Mouse (Mus musculus) midbrain, embryonic 10.5 days (tissue): ENCODE results near the gene Cox4i1. TPM values are rescaled to one million over a fixed set of nuclear protein-coding genes. Genes with fewer than 3 reads are reported as not detected.

Source experiments
- DNase-seq: peaks from one replicate; pipeline ENCODE4 v3.0.0-alpha.2; 2017; ENCODE audit warnings: low spot score
- H3K27ac ChIP-seq: fragments of 300-500 bp; sonication (generic); replicated peaks from 2 replicates; pipeline ENCODE4 v1.5.1; 2016; ENCODE audit warnings: mild to moderate bottlenecking
- H3K27me3 ChIP-seq: fragments of 300-500 bp; sonication (generic); 2 replicates; pipeline ENCODE4 v1.6.1; 2016; ENCODE audit warnings: low read depth, mild to moderate bottlenecking; ENCODE audit not compliant: poor library complexity, severe bottlenecking
- H3K36me3 ChIP-seq: fragments of 300-500 bp; sonication (generic); 2 replicates; pipeline ENCODE4 v1.6.1; 2016; ENCODE audit warnings: mild to moderate bottlenecking, moderate library complexity
- H3K4me1 ChIP-seq: fragments of 300-500 bp; sonication (generic); 2 replicates; pipeline ENCODE4 v1.6.1; 2016
- H3K4me3 ChIP-seq: fragments of 300-500 bp; sonication (generic); 2 replicates; pipeline ENCODE4 v1.5.1; 2016; ENCODE audit warnings: mild to moderate bottlenecking, moderate library complexity
- H3K9me3 ChIP-seq: fragments of 300-500 bp; sonication (generic); replicated peaks from 2 replicates; pipeline ENCODE4 v1.6.1; 2016; ENCODE audit warnings: mild to moderate bottlenecking
- WGBS: fragments of 180-500 bp; shearing (Covaris S2); methylation state at CpG from one replicate; pipeline ENCODE4 v1.1.7; 2016; 5-methylcytosine and 5-hydroxymethylcytosine counted together
- polyA plus RNA-seq: library from polyadenylated mRNA; unstranded; fragments of >200 nt; fragmentation: Nextera tagmentation; extraction: Ambion mirVana; gene quantifications from 2 replicates; pipeline ENCODE4 v1.2.1, GENCODE M21; 2016

The Cox4i1 gene
- polyA plus RNA-seq: 948 and 963 TPM in 2 replicates

GRCm38 (mm10) chr8:120667561-120668373, at the start of gene Cox4i1, which contains the start of gene Gm27021:
Gene Cox4i1 (plus strand): TSS chr8:120668222.
Gene Gm27021 (minus strand): TSS chr8:120668079.
- H3K27me3 ChIP-seq: no peaks in the 10 kb centered on the region
- peaks cover 71% of the 10 kb centered on the region for H3K4me1 ChIP-seq
- H3K36me3 ChIP-seq: peaks cover 59% of the 10 kb centered on the region
- H3K9me3 ChIP-seq: no peaks in the 10 kb centered on the region
- peak within 1 kb of the TSS; percentile 98 for H3K4me3 ChIP-seq
- peak within 1 kb of the TSS; percentile 92 for H3K27ac ChIP-seq
- under 1% methylated on average over 102 of the region's 105 CpGs for WGBS
- DNase-seq: peak; percentile 97

GRCm38 (mm10) chr8:120619235-120620180, 48.5 kb upstream of the Cox4i1 start:
- Histone ChIP-seq H3K27ac (peak overlapping the region; percentile 76), H3K9me3 (no peaks in the 10 kb centered on the region), H3K4me3 (no peak overlapping the region), H3K36me3 (no peaks in the 10 kb centered on the region), H3K27me3 (0 out of 2 replicates have a peak, but pooled peaks cover 3% of the 10 kb centered on the region), H3K4me1 (peaks cover 80% of the 10 kb centered on the region)
- no peak for DNase-seq
- WGBS: 77% methylated on average over 11 of the region's 11 CpGs

- Histone ChIP-seq H3K27ac (peak overlapping the region; percentile 76), H3K4me1 (peaks cover 84% of the 10 kb centered on the region)
- WGBS: 43% methylated on average over 7 of the region's 7 CpGs
Measured at GRCm38 (mm10) chr8:120620441-120620840, 47.6 kb upstream of the Cox4i1 start.

GRCm38 (mm10) chr8:120622161-120622560, 45.9 kb upstream of the Cox4i1 start:
- peak overlapping the region; percentile 81 for H3K27ac ChIP-seq
- no peaks in the 10 kb centered on the region for H3K36me3 ChIP-seq
- 0 out of 2 replicates have a peak, but pooled peaks cover 3% of the 10 kb centered on the region for H3K27me3 ChIP-seq
- peaks cover 67% of the 10 kb centered on the region for H3K4me1 ChIP-seq
- H3K4me3 ChIP-seq: no peak overlapping the region
- 62% methylated on average over 14 of the region's 14 CpGs for WGBS
- no peaks in the 10 kb centered on the region for H3K9me3 ChIP-seq
- DNase-seq: no peak

More at GRCm38 (mm10) chr8:120620441-120620840, 47.6 kb upstream of the Cox4i1 start:
- 0 out of 2 replicates have a peak, but pooled peaks cover 3% of the 10 kb centered on the region for H3K27me3 ChIP-seq
- H3K9me3 ChIP-seq: no peaks in the 10 kb centered on the region
- H3K4me3 ChIP-seq: no peak overlapping the region
- H3K36me3 ChIP-seq: no peaks in the 10 kb centered on the region
- no peak for DNase-seq

GRCm38 (mm10) chr8:120623608-120624007, 44.4 kb upstream of the Cox4i1 start:
- H3K4me1 ChIP-seq: peaks cover 52% of the 10 kb centered on the region
- peak overlapping the region; percentile 68 for H3K27ac ChIP-seq
- H3K27me3 ChIP-seq: peaks cover 9% of the 10 kb centered on the region; the same call in 1 of the 2 replicates
- no peaks in the 10 kb centered on the region for H3K36me3 ChIP-seq
- no peaks in the 10 kb centered on the region for H3K9me3 ChIP-seq
- no peak for DNase-seq
- WGBS: 5% methylated on average over 2 of the region's 2 CpGs
- H3K4me3 ChIP-seq: 0 out of 2 replicates have a peak overlapping the region, but pooled peaks have one; percentile 0

- H3K4me1 ChIP-seq: peaks cover 45% of the 10 kb centered on the region
- H3K9me3 ChIP-seq: no peaks in the 10 kb centered on the region
- H3K27me3 ChIP-seq: peaks cover 27% of the 10 kb centered on the region
- H3K4me3 ChIP-seq: no peak overlapping the region
- no peak overlapping the region for H3K27ac ChIP-seq
- DNase-seq: no peak
- H3K36me3 ChIP-seq: no peaks in the 10 kb centered on the region
- WGBS: 71% methylated on average over 11 of the region's 11 CpGs
Measured at GRCm38 (mm10) chr8:120626461-120626860, 41.6 kb upstream of the Cox4i1 start.

GRCm38 (mm10) chr8:120627298-120627697, 40.7 kb upstream of the Cox4i1 start:
- Histone ChIP-seq H3K36me3 (no peaks in the 10 kb centered on the region), H3K4me1 (peaks cover 38% of the 10 kb centered on the region), H3K4me3 (no peak overlapping the region), H3K27me3 (peaks cover 35% of the 10 kb centered on the region), H3K27ac (no peak overlapping the region), H3K9me3 (no peaks in the 10 kb centered on the region)
- WGBS: 85% methylated on average over 5 of the region's 5 CpGs
- no peak for DNase-seq

- Histone ChIP-seq H3K27ac (no peak overlapping the region), H3K27me3 (peaks cover 63% of the 10 kb centered on the region), H3K36me3 (no peaks in the 10 kb centered on the region), H3K9me3 (peaks cover 5% of the 10 kb centered on the region; the same call in 1 of the 2 replicates), H3K4me3 (no peak overlapping the region), H3K4me1 (peaks cover 36% of the 10 kb centered on the region)
- no peak for DNase-seq
- 52% methylated on average over 5 of the region's 5 CpGs for WGBS
Measured at GRCm38 (mm10) chr8:120630031-120630430, 38.0 kb upstream of the Cox4i1 start.

GRCm38 (mm10) chr8:120630848-120631247, 37.2 kb upstream of the Cox4i1 start:
- peaks cover 5% of the 10 kb centered on the region; the same call in 1 of the 2 replicates for H3K9me3 ChIP-seq
- H3K27me3 ChIP-seq: peaks cover 71% of the 10 kb centered on the region
- no peak overlapping the region for H3K27ac ChIP-seq
- 55% methylated on average over 6 of the region's 6 CpGs for WGBS
- no peak overlapping the region for H3K4me3 ChIP-seq
- H3K36me3 ChIP-seq: no peaks in the 10 kb centered on the region
- peaks cover 36% of the 10 kb centered on the region for H3K4me1 ChIP-seq
- DNase-seq: no peak

- H3K4me3 ChIP-seq: no peak overlapping the region
- peaks cover 36% of the 10 kb centered on the region for H3K4me1 ChIP-seq
- DNase-seq: no peak
- H3K27ac ChIP-seq: no peak overlapping the region
- H3K27me3 ChIP-seq: peaks cover 79% of the 10 kb centered on the region
- peaks cover 5% of the 10 kb centered on the region; the same call in 1 of the 2 replicates for H3K9me3 ChIP-seq
- WGBS: 77% methylated on average over 21 of the region's 21 CpGs
- H3K36me3 ChIP-seq: no peaks in the 10 kb centered on the region
Measured at GRCm38 (mm10) chr8:120631441-120632375, 36.3 kb upstream of the Cox4i1 start.

- Histone ChIP-seq H3K4me1 (peaks cover 36% of the 10 kb centered on the region), H3K9me3 (peaks cover 8% of the 10 kb centered on the region; the same call in 1 of the 2 replicates), H3K4me3 (peak overlapping the region; percentile 72), H3K27ac (peak overlapping the region; percentile 77; the same call in 1 of the 2 replicates), H3K36me3 (no peaks in the 10 kb centered on the region), H3K27me3 (peaks cover 89% of the 10 kb centered on the region)
- WGBS: 23% methylated on average over 17 of the region's 17 CpGs
- no peak for DNase-seq
Measured at GRCm38 (mm10) chr8:120632969-120633664, 34.9 kb upstream of the Cox4i1 start.
